In the genomic region with DNA sequence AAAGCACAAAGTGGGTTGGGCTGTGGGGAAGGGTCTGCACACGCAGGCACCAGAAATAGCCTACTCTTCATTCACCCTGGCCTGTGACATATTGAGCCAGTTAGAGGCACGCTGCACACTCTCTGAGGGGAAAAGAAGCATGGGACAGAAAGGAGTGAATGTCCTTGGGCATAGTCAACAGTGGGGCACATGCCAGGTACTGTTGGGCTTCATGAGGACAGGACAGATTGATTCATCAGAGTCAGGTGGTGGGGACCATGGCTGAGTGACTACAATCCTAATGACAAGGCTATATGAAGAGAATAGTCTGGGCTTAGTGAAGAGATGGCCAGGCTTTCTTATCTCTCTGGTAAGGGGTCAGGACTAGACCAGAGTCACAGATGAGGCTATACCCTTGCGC, we compare ENCODE assay signal across 15 mouse cellular contexts.
"Had no signal": no experiment of that assay in that cellular context is flagged by ENCODE, and none has a peak within 500 bp of the region (broad histone marks: within the 10 kb centered on the region; RNA-seq: fewer than 3 reads in every experiment).

No protein-coding gene starts in this region.

- H3K4me3 ChIP-seq: neural tube, embryonic 15.5 days; stomach, embryonic 15.5 days had no signal

- DNase-seq: retina, postnatal 1 day; right cerebral cortex, adult 18-20 months; right cerebral cortex, postnatal 14 days; right cerebral cortex, postnatal 25 days; right cerebral cortex, postnatal 4 days; spleen, adult 18-20 months; thymus, adult 18-20 months; thymus, adult 2 months; thymus, postnatal 14 days; thymus, postnatal 25 days; thymus, postnatal 36 days; thymus, postnatal 4 days had no signal

- H3K27ac ChIP-seq: neural tube, embryonic 15.5 days; stomach, embryonic 15.5 days; stomach, postnatal 0 days had no signal
